Mouse (Mus musculus) C2C12 (cell line): ENCODE results near the gene Hddc2.

ENCODE experiments used
- CEBPB ChIP-seq: IDR thresholded peaks from one replicate; pipeline ENCODE4 v1.6.1; 2011; ENCODE audit warnings: low read depth, mild to moderate bottlenecking, control low read depth, moderate library complexity
- CTCF ChIP-seq: IDR thresholded peaks from one replicate; pipeline ENCODE4 v1.5.1; 2011; ENCODE audit not compliant: control insufficient read depth, insufficient read depth, insufficient read length
- FOSL1 ChIP-seq: IDR thresholded peaks from one replicate; pipeline ENCODE4 v1.8.0; 2011; ENCODE audit warnings: mild to moderate bottlenecking, low read length; ENCODE audit not compliant: poor library complexity, insufficient read depth, severe bottlenecking

DNA sequence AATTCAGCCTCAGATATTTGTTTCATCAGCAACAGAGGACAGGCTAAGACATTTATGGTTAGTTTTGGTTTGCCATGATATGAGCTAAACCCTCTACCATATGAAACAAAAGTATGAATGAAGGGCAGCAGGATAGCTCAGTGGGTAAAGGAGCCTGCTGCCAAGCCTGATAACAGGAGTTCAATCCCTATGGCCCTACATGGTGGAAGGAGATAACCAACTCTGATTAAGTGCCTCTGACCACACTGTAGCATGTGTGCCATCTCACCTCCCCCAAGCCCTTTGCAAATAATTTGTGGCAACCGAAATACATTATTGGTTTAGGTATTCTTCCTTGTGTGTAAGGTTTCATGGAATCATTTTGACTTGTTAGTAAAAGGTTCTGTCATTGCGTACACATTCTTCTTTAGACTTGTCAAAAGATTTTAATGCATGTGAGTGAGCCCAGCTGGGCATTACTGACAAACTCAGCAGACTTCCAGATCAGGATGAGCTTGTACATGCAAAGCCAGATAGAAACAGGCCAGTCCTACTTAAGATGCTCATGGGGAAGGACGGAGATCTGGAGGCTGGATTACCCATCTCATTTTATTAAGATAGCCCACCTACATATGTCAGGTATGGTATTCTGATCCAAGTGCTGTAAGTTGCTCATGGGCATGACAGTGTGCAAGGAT is 17.2 kb downstream of the Hddc2 start:
- TF ChIP-seq CEBPB (no peak), CTCF (no peak), FOSL1 (no peak)
